Mouse (Mus musculus): ENCODE data around the gene Gm14190.
"Not testable (repeated sequence)": the region's sequence is repeated elsewhere in the genome, so short reads cannot be mapped to it uniquely, and the experiment has no call there.

Gm14190 gene

GRCm38 (mm10) chr11:99690463-99690862 is at the start of gene Gm14190:
Gene Gm14190, minus strand, starts transcription at chr11:99690740.
- CTCF ChIA-PET: no interaction called here

- CTCF ChIA-PET: no interaction called here
These were observed 43.6 kb upstream of the Gm14190 start, which contains the start of gene Gm14180 for GRCm38 (mm10) chr11:99734190-99734589. Gene Gm14180, minus strand, starts transcription at chr11:99734290.

GRCm38 (mm10) chr11:99724061-99724460 is 33.5 kb upstream of the Gm14190 start:
- CTCF ChIA-PET: no interaction called here

- CTCF ChIA-PET: no interaction called here
These were observed 28.2 kb upstream of the Gm14190 start for GRCm38 (mm10) chr11:99718759-99719158.

- CTCF ChIA-PET: not testable (repeated sequence)
These were observed 5.3 kb downstream of the Gm14190 start for GRCm38 (mm10) chr11:99685235-99685634.

GRCm38 (mm10) chr11:99683481-99683880 is 7.1 kb downstream of the Gm14190 start:
- CTCF ChIA-PET: no interaction called here

GRCm38 (mm10) chr11:99665860-99666259 is 24.7 kb downstream of the Gm14190 start, which contains the start of gene Krtap4-6:
Gene Krtap4-6, minus strand, starts transcription at chr11:99665960.
- CTCF ChIA-PET: interaction anchor here (0.6 kb wide), 1 partner anchor 39 kb away, joined by 9 read pairs; no protein-coding TSS in a partner anchor

GRCm38 (mm10) chr11:99662802-99663201 is 27.7 kb downstream of the Gm14190 start:
- CTCF ChIA-PET: interaction anchor here (0.5 kb wide), 1 partner anchor 210 kb away, joined by 4 read pairs; no protein-coding TSS in a partner anchor

GRCm38 (mm10) chr11:99659256-99659655 is 31.3 kb downstream of the Gm14190 start:
- CTCF ChIA-PET: no interaction called here

GRCm38 (mm10) chr11:99658467-99659010 is 32.0 kb downstream of the Gm14190 start, which contains the start of gene Gm11563:
Gene Gm11563, minus strand, starts transcription at chr11:99658960.
- CTCF ChIA-PET: not testable (repeated sequence)

GRCm38 (mm10) chr11:99657051-99657450 is 33.5 kb downstream of the Gm14190 start:
- CTCF ChIA-PET: no interaction called here

- CTCF ChIA-PET: no interaction called here
These were observed 40.4 kb downstream of the Gm14190 start, which contains the start of gene Gm11555 for GRCm38 (mm10) chr11:99650136-99650535. Gene Gm11555, minus strand, starts transcription at chr11:99650236.

- CTCF ChIA-PET: no interaction called here
These were observed 44.1 kb downstream of the Gm14190 start for GRCm38 (mm10) chr11:99646444-99646843.

GRCm38 (mm10) chr11:99644351-99644750 is 46.2 kb downstream of the Gm14190 start:
- CTCF ChIA-PET: no interaction called here

GRCm38 (mm10) chr11:99643635-99644139 is 46.9 kb downstream of the Gm14190 start, which contains the start of gene Krtap4-7:
Gene Krtap4-7, minus strand, starts transcription at chr11:99644089.
- CTCF ChIA-PET: not testable (repeated sequence)

GRCm38 (mm10) chr11:99640926-99641325 is 49.6 kb downstream of the Gm14190 start:
- CTCF ChIA-PET: no interaction called here

All from spleen, embryonic (tissue).